Mouse (Mus musculus) C2C12 (cell line): ENCODE data around the gene Mt4. TPM values are rescaled to one million over a fixed set of nuclear protein-coding genes. Genes with fewer than 3 reads are reported as not detected.
"Not testable (repeated sequence)": the region's sequence is repeated elsewhere in the genome, so short reads cannot be mapped to it uniquely, and the experiment has no call there.

ENCODE experiments used
- H3K27me3 ChIP-seq: one replicate; pipeline ENCODE4 v1.6.1; 2011; ENCODE audit not compliant: control insufficient read depth, insufficient read depth, insufficient read length
- H3K36me3 ChIP-seq: one replicate; pipeline ENCODE4 v1.6.1; 2011; ENCODE audit not compliant: control insufficient read depth, insufficient read depth
- H3K4me3 ChIP-seq: one replicate; pipeline ENCODE4 v1.5.1; 2011; ENCODE audit warnings: mild to moderate bottlenecking, control low read depth; ENCODE audit not compliant: poor library complexity, insufficient read depth, severe bottlenecking
- H3K79me2 ChIP-seq: one replicate; pipeline ENCODE4 v1.6.1; 2011; ENCODE audit not compliant: control insufficient read depth, insufficient read depth
- H3K79me3 ChIP-seq: one replicate; pipeline ENCODE4 v1.6.1; 2011; ENCODE audit warnings: low read depth, control low read depth
- H3ac ChIP-seq: one replicate; pipeline ENCODE3; 2011; ENCODE audit warnings: low read depth; ENCODE audit not compliant: control insufficient read depth, insufficient read length
- CEBPB ChIP-seq: IDR thresholded peaks from one replicate; pipeline ENCODE4 v1.6.1; 2011; ENCODE audit warnings: low read depth, mild to moderate bottlenecking, control low read depth, moderate library complexity
- CTCF ChIP-seq: IDR thresholded peaks from one replicate; pipeline ENCODE4 v1.5.1; 2011; ENCODE audit not compliant: control insufficient read depth, insufficient read depth, insufficient read length
- FOSL1 ChIP-seq: IDR thresholded peaks from one replicate; pipeline ENCODE4 v1.8.0; 2011; ENCODE audit warnings: mild to moderate bottlenecking, low read length; ENCODE audit not compliant: poor library complexity, insufficient read depth, severe bottlenecking
- MAX ChIP-seq: IDR thresholded peaks from one replicate; pipeline ENCODE4 v1.6.1; 2011; ENCODE audit warnings: mild to moderate bottlenecking, control low read depth
- MYOD1 ChIP-seq: IDR thresholded peaks from one replicate; pipeline ENCODE4 v1.6.1; 2011; ENCODE audit warnings: low read depth; ENCODE audit not compliant: control insufficient read depth, insufficient read length
- MYOG ChIP-seq: IDR thresholded peaks from one replicate; pipeline ENCODE4 v1.6.1; 2011; ENCODE audit not compliant: control insufficient read depth, insufficient read length; ENCODE audit errors: extremely low read depth
- USF1 ChIP-seq: IDR thresholded peaks from one replicate; pipeline ENCODE4 v1.6.1; 2011; ENCODE audit warnings: low read depth, mild to moderate bottlenecking, control low read depth, moderate library complexity
- polyA plus RNA-seq: library from polyadenylated mRNA; unstranded; fragments of >200 nt; fragmentation: generic; extraction: Trizol; gene quantifications from one replicate; pipeline ENCODE4 v1.2.1, GENCODE M21; 2012; ENCODE audit warnings: missing spikeins

Mt4 gene
- polyA plus RNA-seq, 1 experiment, result 0.26 TPM

DNA sequence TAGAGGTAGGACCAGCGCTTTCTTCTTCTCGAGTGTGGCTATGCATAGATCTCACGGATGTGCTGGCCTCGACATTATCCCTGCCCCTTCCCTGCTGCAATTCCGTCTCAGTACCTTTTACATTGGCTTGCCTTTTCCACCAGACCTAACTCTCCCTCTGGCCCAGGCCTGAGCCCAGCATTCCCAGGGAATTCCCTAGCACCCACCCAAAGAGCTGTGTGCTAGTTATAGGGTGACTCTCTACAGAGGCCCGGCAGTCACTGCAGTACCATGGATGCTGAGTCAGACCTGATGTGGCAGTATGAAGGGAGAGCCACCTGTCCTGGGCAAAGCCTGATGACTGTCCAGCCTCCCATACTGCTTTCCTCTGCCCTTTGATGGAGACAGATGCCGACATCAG, 16.5 kb downstream of the Mt4 start:
- H3K36me3 ChIP-seq, result no peaks in the 10 kb centered on the region
- H3K4me3 ChIP-seq, result no peak overlapping the region
- TF ChIP-seq MYOD1 (no peak), CEBPB (no peak), FOSL1 (no peak), MYOG (no peak)
- no peaks in the 10 kb centered on the region for H3K79me3 ChIP-seq
- H3K79me2 ChIP-seq, result no peaks in the 10 kb centered on the region
- no peak overlapping the region for H3ac ChIP-seq
- H3K27me3 ChIP-seq, result no peaks in the 10 kb centered on the region

DNA sequence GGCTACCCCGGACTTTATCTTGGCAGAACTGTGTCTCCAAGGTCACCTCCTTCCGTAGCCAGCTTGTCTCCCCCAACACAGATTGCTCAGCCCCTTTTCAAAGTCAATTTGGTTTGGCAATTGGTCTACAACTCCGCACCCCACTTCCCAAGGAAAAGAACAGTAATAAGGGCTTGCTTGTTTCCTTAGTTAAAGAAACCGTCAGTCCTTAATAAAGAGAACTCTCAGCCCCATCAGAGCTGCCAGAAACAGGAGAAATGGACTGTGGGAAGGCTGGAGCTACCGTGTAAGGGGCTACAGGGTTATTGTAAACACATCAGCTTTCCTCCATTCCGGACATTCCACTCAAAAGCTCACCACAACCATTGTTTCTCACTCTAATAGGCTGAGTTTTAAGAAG, 17.5 kb downstream of the Mt4 start:
- Histone ChIP-seq H3K36me3 (no peaks in the 10 kb centered on the region), H3K4me3 (no peak overlapping the region)

DNA sequence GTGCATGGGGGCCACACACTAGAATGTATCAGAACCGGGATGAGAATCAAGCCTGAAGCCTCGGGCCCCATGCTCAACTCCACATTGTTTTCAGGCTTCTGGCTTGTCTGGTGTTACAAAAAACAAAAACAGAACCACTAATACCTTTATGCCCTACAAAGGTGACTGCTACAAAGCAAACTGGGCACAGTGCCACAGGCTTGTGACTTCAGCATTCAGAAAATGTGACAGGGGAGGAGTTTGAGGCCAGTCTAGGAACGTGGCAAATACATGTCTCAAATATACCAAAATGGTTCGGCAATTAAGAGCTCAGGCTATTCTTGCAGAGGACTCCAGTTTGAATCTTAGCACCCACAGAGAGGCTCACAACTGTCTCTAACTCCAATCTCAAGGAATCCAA, 19.1 kb downstream of the Mt4 start:
- no peaks in the 10 kb centered on the region for H3K79me3 ChIP-seq
- H3K36me3 ChIP-seq, result no peaks in the 10 kb centered on the region
- H3ac ChIP-seq, result no peak overlapping the region
- H3K4me3 ChIP-seq, result no peak overlapping the region
- no peaks in the 10 kb centered on the region for H3K79me2 ChIP-seq
- no peak for TF ChIP-seq FOSL1
- no peak for TF ChIP-seq MAX
- TF ChIP-seq CEBPB, result no peak
- TF ChIP-seq MYOD1, result no peak
- no peak for TF ChIP-seq CTCF
- no peak for TF ChIP-seq MYOG
- no peak for TF ChIP-seq USF1
- H3K27me3 ChIP-seq, result no peaks in the 10 kb centered on the region

More for the DNA sequence above, 17.5 kb downstream of the Mt4 start:
- Histone ChIP-seq H3K27me3 (no peaks in the 10 kb centered on the region), H3K79me3 (no peaks in the 10 kb centered on the region), H3ac (no peak overlapping the region), H3K79me2 (no peaks in the 10 kb centered on the region)
- TF ChIP-seq MYOG, result no peak
- no peak for TF ChIP-seq FOSL1
- TF ChIP-seq USF1, result no peak
- no peak for TF ChIP-seq CTCF
- no peak for TF ChIP-seq MYOD1
- TF ChIP-seq MAX, result no peak
- TF ChIP-seq CEBPB, result no peak

DNA sequence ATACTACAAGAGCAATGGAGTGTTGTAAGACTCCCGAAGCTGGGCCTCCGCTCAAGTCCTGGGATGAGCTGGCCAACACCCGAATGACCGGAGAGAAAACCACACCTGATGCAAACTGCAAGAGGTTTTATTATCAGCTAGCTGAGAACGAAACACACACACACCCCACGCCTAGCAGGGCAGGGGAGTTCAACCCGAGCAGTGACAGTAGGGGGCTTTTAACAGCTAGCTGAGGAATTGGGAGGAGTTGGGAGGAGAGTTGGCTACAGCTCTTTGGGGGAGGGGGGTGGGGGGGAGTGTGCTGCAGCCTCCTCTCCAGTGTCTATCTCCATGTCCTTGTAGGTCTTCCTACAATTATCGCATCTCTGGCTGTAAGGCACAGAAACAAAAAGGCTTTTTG, 28.8 kb downstream of the Mt4 start:
- not testable (repeated sequence) for H3K79me2 ChIP-seq, H3K79me3 ChIP-seq, H3K4me3 ChIP-seq, H3K36me3 ChIP-seq, H3ac ChIP-seq, H3K27me3 ChIP-seq

DNA sequence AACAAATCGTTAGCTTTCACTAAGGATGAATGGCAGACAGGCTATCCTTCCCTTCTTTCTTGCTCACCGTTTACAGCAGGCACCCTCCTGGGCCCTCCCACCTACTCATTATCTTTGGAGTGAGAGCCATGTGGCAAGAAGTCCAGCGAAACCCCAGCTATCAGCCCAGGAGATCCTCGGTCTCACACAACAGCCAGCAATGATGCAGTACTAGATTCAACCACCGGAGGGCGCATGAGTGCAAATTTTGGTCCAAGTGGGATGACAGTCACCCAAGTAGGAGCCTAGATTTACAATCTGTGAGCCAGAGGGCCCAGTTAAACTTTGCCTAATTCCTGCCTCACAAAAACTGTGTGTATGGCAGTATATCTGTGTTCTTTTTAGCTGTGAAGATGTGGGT, 30.2 kb downstream of the Mt4 start:
- no peaks in the 10 kb centered on the region for H3K27me3 ChIP-seq
- TF ChIP-seq CEBPB (no peak), CTCF (peak; percentile 69), MYOG (no peak), FOSL1 (no peak), MAX (no peak), MYOD1 (no peak)
- no peak overlapping the region for H3ac ChIP-seq
- no peaks in the 10 kb centered on the region for H3K79me2 ChIP-seq
- H3K36me3 ChIP-seq, result no peaks in the 10 kb centered on the region
- no peaks in the 10 kb centered on the region for H3K79me3 ChIP-seq
- no peak overlapping the region for H3K4me3 ChIP-seq

DNA sequence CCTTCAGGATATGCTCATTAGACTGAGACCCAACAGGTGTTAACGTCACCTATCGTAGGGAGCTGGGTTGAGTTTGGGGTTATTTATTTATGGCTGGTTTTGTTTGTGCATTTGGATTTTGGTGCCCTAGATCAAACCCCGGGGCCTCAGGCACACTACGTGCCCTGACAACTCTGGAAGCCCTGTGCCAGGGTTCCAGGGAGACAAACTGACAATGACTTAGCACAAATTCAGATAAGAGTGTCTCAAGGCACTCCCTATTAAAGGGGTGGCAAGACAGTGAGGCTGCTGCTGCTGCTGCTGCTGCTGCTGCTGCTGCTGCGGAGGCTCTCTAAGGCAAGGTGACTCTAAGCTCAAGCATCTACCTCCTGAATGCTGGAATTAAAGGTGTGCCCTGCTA, 32.5 kb downstream of the Mt4 start:
- H3K27me3 ChIP-seq, result no peaks in the 10 kb centered on the region
- H3K79me3 ChIP-seq, result no peaks in the 10 kb centered on the region
- no peaks in the 10 kb centered on the region for H3K79me2 ChIP-seq
- H3ac ChIP-seq, result no peak overlapping the region
- no peak overlapping the region for H3K4me3 ChIP-seq
- no peak for TF ChIP-seq CEBPB
- no peak for TF ChIP-seq FOSL1
- TF ChIP-seq MYOG, result no peak
- no peak for TF ChIP-seq USF1
- no peak for TF ChIP-seq MAX
- TF ChIP-seq CTCF, result no peak
- no peak for TF ChIP-seq MYOD1
- H3K36me3 ChIP-seq, result no peaks in the 10 kb centered on the region

DNA sequence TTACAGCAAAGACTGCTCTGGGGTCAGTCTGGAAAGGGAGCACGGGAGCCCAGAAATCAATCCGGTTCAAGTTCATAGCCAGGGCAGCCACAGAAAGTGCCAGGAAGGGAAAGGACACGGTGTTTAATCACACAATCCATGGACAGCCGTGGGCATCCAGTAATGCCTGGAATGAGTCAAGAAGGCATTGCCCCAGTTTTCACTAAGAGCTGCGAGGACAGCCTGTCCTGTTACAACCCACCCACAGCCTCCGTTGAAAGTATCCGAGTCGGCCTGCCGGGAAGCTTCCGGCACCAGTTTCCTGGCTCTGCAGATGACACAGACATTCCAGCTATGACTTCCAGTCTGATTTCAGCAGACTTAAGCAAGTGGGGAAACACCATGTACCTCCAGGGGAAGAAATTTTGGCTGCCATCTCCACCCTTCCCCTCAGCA, 34.3 kb downstream of the Mt4 start:
- TF ChIP-seq USF1 (no peak), MAX (no peak), FOSL1 (no peak), CEBPB (no peak), CTCF (no peak), MYOG (no peak)
- no peak overlapping the region for H3ac ChIP-seq
- H3K27me3 ChIP-seq, result no peaks in the 10 kb centered on the region
- H3K36me3 ChIP-seq, result no peaks in the 10 kb centered on the region
- H3K79me2 ChIP-seq, result no peaks in the 10 kb centered on the region
- H3K4me3 ChIP-seq, result no peak overlapping the region
- no peaks in the 10 kb centered on the region for H3K79me3 ChIP-seq
